Mouse (Mus musculus) adrenal gland, postnatal 10 days (tissue): ENCODE measurements around the gene Intu. TPM values are rescaled to one million over a fixed set of nuclear protein-coding genes. Genes with fewer than 3 reads are reported as not detected.

Experiments
- DNase-seq: peaks from one replicate; pipeline ENCODE4 v3.0.0; 2021; ENCODE audit warnings: mixed read lengths
- total RNA-seq, 2 experiments: library from RNA; stranded (reverse); gene quantifications; 2 replicates each; pipeline ENCODE4 v1.2.3; 2021

Gene Intu
- total RNA-seq, 2 experiments from 2014 or later, result 2.6 to 2.8 TPM

GRCm38 (mm10) chr3:40685855-40686515, 154.9 kb downstream of the Intu start:
- peak; percentile 29 for DNase-seq

GRCm38 (mm10) chr3:40686836-40687235, 155.8 kb downstream of the Intu start:
- no peak for DNase-seq

GRCm38 (mm10) chr3:40687588-40687987, 156.5 kb downstream of the Intu start:
- DNase-seq, result no peak

GRCm38 (mm10) chr3:40691566-40691965, 160.5 kb downstream of the Intu start:
- no peak for DNase-seq

GRCm38 (mm10) chr3:40693435-40693834, 162.3 kb downstream of the Intu start:
- DNase-seq, result no peak

- DNase-seq, result no peak
Observed at GRCm38 (mm10) chr3:40693960-40694359, 162.9 kb downstream of the Intu start.

- DNase-seq, result no peak
Observed at GRCm38 (mm10) chr3:40694438-40694837, 163.4 kb downstream of the Intu start.

GRCm38 (mm10) chr3:40695162-40695561, 164.1 kb downstream of the Intu start:
- DNase-seq, result no peak

- DNase-seq, result no peak
Observed at GRCm38 (mm10) chr3:40698834-40699233, 167.7 kb downstream of the Intu start.

DNA sequence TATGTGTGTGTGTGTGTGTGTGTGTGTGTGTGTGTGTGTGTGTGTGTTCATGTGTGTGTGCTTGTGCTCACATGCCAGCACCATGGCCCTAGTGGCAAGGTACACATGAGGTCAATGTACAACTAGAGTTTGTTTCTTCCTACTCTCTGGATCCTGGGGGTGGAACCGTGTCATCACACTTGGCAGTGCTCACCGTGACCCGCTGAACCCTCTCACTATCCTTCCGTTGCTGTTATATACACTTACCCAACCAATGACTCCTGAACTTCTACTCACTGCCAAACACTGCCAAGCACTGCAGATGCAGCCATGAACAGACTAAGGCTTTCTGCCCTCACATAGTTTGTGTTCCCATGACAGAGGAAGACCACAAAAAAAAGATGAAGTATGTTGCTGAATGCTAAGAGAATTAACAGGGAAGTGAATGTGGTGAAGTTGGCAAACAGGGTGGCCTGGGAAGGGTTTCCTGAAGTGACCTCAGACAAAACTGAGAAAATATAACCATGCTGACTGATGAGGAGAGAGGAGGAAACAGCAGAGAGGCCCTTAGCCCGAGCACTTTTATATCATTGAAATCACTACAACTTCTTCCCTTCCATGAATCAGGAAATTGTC, 173.8 kb downstream of the Intu start:
- peak; percentile 39 for DNase-seq

DNA sequence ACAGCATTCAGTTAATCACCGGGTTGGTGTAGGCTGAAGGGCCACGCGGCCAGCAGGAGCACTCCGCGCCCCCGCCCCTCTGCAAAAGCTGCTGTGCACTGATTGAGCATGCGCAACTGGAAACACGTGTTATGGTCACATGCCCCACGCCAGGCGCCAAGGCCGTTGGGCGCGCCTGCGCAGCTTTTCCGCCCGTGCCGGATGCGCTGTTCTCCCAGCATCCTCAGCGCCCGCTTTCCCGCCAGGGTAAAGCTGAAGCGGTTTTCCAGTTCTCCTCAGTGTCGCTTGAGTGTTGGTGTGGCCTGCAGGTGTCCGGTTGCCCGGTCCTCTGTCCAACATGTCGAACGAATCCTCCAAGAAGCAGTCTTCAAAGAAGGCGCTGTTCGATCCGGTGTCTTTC, 177.6 kb downstream of the Intu start, which contains the start of gene Slc25a31:
Gene Slc25a31, plus strand, starts transcription at position 201 of the 400 bp plus-strand sequence.
- no peak for DNase-seq

DNA sequence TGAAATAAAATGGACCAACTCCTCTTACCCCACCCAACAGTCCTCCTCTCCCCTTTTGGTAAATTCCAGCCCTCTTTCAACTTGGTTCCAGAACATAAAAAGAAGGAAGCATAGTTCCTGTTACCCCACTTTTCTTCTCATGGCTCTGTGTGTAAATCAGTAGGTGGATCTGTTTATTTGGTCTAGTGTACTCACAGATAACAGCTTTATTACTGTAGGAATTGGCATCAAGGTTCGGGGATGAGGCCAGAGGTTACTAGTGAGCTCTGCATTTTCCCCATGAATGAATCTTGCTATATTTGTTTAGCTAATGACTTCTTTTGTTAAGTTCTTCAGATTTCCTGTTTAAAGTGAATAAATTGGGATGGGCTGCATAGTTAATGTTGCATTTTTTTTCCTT, 185.0 kb downstream of the Intu start:
- DNase-seq, result no peak

DNA sequence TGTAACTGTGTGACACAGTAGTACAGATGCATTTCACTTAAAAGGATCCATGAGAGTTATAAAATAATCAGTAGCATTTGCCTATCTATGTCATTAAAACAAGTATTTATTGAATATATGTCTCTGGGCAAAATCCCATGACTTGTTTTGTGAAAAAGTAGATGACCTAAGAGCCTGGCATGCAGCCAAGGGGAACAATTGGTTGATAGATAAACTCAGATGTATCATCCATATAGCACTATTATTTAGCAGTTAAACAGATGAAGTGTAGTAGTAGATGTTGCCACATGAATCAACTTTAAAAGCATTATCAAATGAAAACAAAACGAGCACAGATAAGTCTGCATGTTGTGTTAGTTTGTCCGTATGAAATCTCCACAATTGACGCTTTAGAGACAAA, 187.9 kb downstream of the Intu start:
- peak; percentile 13 for DNase-seq

GRCm38 (mm10) chr3:40738381-40738912, 207.4 kb downstream of the Intu start:
- no peak for DNase-seq

DNA sequence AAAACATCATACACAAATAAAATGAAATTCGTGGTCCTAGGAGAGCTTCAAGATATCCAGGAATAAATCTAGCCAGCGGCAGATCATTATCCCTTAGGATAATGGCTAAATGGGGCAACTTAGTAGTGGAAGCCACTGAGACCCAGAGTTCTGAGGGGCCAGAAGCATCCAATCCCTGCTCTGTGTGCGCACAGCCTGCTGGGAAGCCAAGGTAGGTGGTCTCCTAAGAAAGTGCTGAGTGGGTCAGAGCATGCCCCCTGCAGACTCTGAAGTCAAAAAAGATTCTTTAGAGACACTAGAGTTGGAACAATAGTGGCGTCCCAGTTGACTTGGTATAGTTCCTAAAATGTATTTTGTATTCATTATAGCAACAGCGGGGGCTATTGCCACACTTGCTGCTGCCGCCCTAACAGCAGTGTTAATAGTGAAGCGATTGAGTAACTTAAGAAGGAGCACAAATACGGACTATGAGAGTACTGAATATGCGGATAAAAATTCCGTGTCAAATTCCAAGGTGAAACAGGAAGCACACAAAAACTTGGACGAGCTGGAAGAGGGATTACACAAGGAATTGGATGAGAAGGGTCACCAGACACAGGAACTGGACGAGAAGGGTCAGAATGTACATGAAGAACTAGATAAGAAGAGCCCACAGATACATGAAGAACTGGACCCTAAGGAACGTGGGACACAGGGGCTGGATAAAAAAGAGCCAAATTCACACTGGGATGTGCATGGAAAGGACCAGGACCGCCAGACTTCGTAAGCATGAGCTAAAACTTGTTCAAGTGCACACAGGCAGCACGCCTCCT, 213.1 kb downstream of the Intu start, which contains the start of gene Hspa4l:
Gene Hspa4l, plus strand, starts transcription at position 472 of the 812 bp plus-strand sequence.
- DNase-seq, result no peak

DNA sequence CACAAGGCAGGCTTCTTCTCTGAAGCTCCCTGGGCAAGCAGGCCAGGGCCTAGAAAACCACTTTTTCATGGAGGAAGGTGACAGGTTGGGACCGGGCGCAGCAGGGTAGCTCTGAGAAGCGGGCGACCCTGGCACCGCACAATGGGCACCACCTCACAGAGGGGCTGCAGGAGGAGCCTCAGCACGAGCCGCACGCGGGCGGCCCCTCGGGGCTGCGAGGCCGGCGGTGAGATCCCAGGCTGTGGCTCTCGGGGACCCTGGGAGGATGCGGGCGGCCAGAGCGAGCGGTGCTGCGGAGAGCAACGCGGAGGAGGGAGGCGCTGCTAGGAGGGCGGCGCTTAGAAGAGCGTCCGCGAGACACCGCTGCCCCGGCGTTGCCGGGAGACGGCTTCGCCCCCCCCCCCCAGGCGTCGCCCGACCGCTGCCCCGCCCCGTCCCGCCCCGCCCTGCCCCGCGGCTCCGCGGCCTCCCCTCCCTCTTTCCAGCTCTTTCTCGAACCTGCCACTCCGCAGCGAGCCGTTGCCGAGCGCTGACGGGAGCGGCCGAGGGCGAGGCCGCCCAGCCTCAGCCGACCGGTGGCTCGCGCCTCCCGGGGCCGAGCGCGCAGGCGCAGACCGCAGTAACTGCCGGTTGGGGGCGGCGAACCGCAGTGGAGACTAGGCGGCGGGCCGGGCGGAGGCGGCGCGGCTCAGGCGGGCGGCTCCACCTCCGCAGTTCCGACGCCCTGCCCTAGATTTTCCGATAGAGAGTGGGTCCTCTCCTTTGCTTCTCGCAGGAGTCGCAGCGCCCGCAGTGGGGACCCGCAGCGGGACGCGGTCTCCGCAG, 214.0 kb downstream of the Intu start:
- DNase-seq, result peak; percentile 96

DNA sequence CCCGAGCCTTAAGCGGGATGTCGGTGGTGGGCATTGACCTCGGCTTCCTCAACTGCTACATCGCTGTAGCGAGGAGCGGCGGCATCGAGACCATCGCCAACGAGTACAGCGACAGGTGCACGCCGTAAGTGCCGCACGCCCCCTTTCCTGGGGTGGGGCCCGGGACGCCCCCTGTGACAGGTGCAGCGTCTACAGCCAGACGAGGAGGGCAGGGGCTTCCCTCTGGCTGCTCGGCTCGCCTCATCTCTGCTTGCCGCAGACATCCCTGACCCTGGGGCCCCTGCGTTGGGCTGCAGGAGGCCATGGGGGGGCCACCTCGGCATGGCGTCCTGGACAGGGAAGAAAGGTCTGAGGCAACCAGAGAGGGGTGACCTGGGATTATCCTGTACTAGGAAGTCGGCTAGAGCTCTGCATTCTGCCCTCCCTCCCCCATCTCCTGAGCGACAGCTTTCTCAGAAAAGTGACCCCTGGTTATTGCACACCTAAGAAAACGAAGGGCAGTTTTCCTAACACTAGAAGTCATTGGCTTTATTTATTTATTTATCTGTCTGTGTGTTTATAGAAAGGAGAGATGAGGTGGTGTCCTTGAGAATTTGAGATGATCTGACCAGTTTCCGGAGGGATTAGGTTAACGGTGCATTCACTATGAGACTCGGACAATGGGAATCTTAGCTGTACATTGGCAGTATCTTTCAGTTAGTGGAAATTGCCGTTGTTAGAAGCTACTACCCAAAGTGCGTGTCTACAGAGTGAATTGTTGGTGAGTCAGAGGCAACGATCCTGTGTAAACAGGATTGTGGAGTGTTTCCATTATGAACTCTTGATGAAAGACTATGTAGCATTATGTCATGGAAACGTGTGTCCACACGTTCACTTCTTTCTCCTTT, 214.8 kb downstream of the Intu start:
- DNase-seq, result peak; percentile 10
